Mouse (Mus musculus) neutrophil, adult 83 days (primary cell): Measurements from ENCODE around the gene Pagr1b. TPM values are rescaled to one million over a fixed set of nuclear protein-coding genes. Genes with fewer than 3 reads are reported as not detected.

ENCODE experiments used
- total RNA-seq, 2 experiments: library from RNA; stranded (reverse); gene quantifications; one replicate each; pipeline ENCODE4 v1.2.4; 2023

Pagr1b gene
- 1 to 10 TPM in 1 of 2 experiments, not detected in 1; 8.7 TPM for total RNA-seq

GRCm38 (mm10) chr7:127016481-127016485 is at the start of gene Pagr1b:
Gene Pagr1b, minus strand, starts transcription at chr7:127016484.

GRCm38 (mm10) chr7:127041851-127042672 is 25.8 kb upstream of the Pagr1b start, which contains the start of gene Kif22:
Gene Kif22, minus strand, starts transcription at chr7:127042471.

GRCm38 (mm10) chr7:127026984-127027726 is 10.9 kb upstream of the Pagr1b start, which contains the start of gene Maz:
Gene Maz, minus strand, starts transcription at chr7:127027037.

GRCm38 (mm10) chr7:127020901-127021562 is 4.7 kb upstream of the Pagr1b start, which contains the start of the genes Gm42742 and Prrt2:
Gene Gm42742, minus strand, starts transcription at chr7:127021097.
Gene Prrt2, minus strand, starts transcription at chr7:127021211.

GRCm38 (mm10) chr7:127016971-127017949 is 976 bp upstream of the Pagr1b start, which contains the start of gene Pagr1a:
Gene Pagr1a, minus strand, starts transcription at chr7:127017352.

GRCm38 (mm10) chr7:127014320-127014719 is 2.0 kb downstream of the Pagr1b start, which contains the start of gene Mvp:
Gene Mvp, minus strand, starts transcription at chr7:127014621.

GRCm38 (mm10) chr7:126975950-126976866 is 40.1 kb downstream of the Pagr1b start, which contains the start of gene Cdiptos:
Gene Cdiptos, minus strand, starts transcription at chr7:126976098.

GRCm38 (mm10) chr7:126975893-126975949 is 40.6 kb downstream of the Pagr1b start, which contains the start of gene Cdipt:
Gene Cdipt, plus strand, starts transcription at chr7:126975914.

Other genes with a start within 250 kb of the Pagr1b start
- 100 to 1,000 TPM; 233 to 240 TPM for gene Ypel3, start 239.5 kb downstream of the Pagr1b start, total RNA-seq
- 1 to 10 TPM; 7.1 to 8.5 TPM for gene Tbx6, start 235.0 kb downstream of the Pagr1b start, total RNA-seq
- gene Ppp4c, start 224.0 kb downstream of the Pagr1b start, total RNA-seq = 100 to 1,000 TPM; 213 to 217 TPM
- not detected for gene Fam57b, start 218.8 kb downstream of the Pagr1b start, total RNA-seq
- not detected for gene 4930451I11Rik, start 184.8 kb downstream of the Pagr1b start, total RNA-seq
- not detected for gene Doc2a, start 169.1 kb downstream of the Pagr1b start, total RNA-seq
- 10 to 100 TPM; 39.3 to 52.5 TPM for gene Hirip3, start 154.5 kb downstream of the Pagr1b start, total RNA-seq
- gene Ino80e, start 154.1 kb downstream of the Pagr1b start, total RNA-seq = 10 to 100 TPM; 39.7 to 40.9 TPM
- 10 to 100 TPM; 72.6 to 75.0 TPM for gene Taok2, start 131.8 kb downstream of the Pagr1b start, total RNA-seq
- gene Tmem219, start 93.6 kb downstream of the Pagr1b start, total RNA-seq = 10 to 100 TPM; 42.6 to 49.2 TPM
- gene Kctd13, start 87.6 kb downstream of the Pagr1b start, total RNA-seq = 10 to 100 TPM; 15.5 to 18.1 TPM
- gene Asphd1, start 66.9 kb downstream of the Pagr1b start, total RNA-seq = not detected
- 1 to 10 TPM in 1 of 2 experiments, under 1 TPM in 1; 0.96 to 2.1 TPM for gene Sez6l2, start 65.9 kb downstream of the Pagr1b start, total RNA-seq
- gene Cdipt, start 40.6 kb downstream of the Pagr1b start, total RNA-seq = 10 to 100 TPM; 65.6 to 77.0 TPM
- 1 to 10 TPM; 1.3 to 2.5 TPM for gene Cdiptos, start 40.4 kb downstream of the Pagr1b start, total RNA-seq
- gene Mvp, start 1.9 kb downstream of the Pagr1b start, total RNA-seq = 10 to 100 TPM; 41.8 to 47.1 TPM
- 10 to 100 TPM in 1 of 2 experiments, not detected in 1; 11.2 TPM for gene Pagr1a, start 868 bp upstream of the Pagr1b start, total RNA-seq
- 10 to 100 TPM; 23.6 to 31.0 TPM for gene Gm42742, start 4.6 kb upstream of the Pagr1b start, total RNA-seq
- under 1 TPM in 1 of 2 experiments, not detected in 1; 0.61 TPM for gene Prrt2, start 4.7 kb upstream of the Pagr1b start, total RNA-seq
- gene Maz, start 10.6 kb upstream of the Pagr1b start, total RNA-seq = 100 to 1,000 TPM; 177 to 194 TPM
- gene Kif22, start 26.0 kb upstream of the Pagr1b start, total RNA-seq = 10 to 100 TPM; 78.1 to 84.3 TPM
- gene Zg16, start 70.8 kb upstream of the Pagr1b start, total RNA-seq = 1 to 10 TPM; 1.1 to 1.9 TPM
- gene AI467606, start 74.9 kb upstream of the Pagr1b start, total RNA-seq = 100 to 1,000 TPM; 125 to 140 TPM
- gene Qprt, start 105.7 kb upstream of the Pagr1b start, total RNA-seq = 1 to 10 TPM; 5.4 to 7.0 TPM
- gene Spn, start 121.3 kb upstream of the Pagr1b start, total RNA-seq = 100 to 1,000 TPM; 133 to 135 TPM
- gene Cd2bp2, start 179.6 kb upstream of the Pagr1b start, total RNA-seq = 10 to 100 TPM; 50.1 to 54.2 TPM
- gene Tbc1d10b, start 192.0 kb upstream of the Pagr1b start, total RNA-seq = 100 to 1,000 TPM; 118 to 135 TPM
- gene Mylpf, start 192.4 kb upstream of the Pagr1b start, total RNA-seq = 10 to 100 TPM in 1 of 2 experiments, 1 to 10 TPM in 1; 8.1 to 11.2 TPM
- gene Zfp553, start 216.6 kb upstream of the Pagr1b start, total RNA-seq = 1 to 10 TPM; 4.3 TPM
- 100 to 1,000 TPM in 1 of 2 experiments, 10 to 100 TPM in 1; 96.1 to 105 TPM for gene Sept1, start 216.6 kb upstream of the Pagr1b start, total RNA-seq
- gene Zfp771, start 227.8 kb upstream of the Pagr1b start, total RNA-seq = 1 to 10 TPM; 4.2 to 7.3 TPM
- gene Dctpp1, start 244.2 kb upstream of the Pagr1b start, total RNA-seq = 10 to 100 TPM; 21.8 to 27.9 TPM